Mouse (Mus musculus): ENCODE measurements around the gene Il6. TPM values are rescaled to one million over a fixed set of nuclear protein-coding genes. Genes with fewer than 3 reads are reported as not detected.
A peak's percentile ranks its signal among the peaks of the same experiment; 100 is the strongest.

The Il6 gene
- total RNA-seq (2012; rRNA removed) (3.5 and 12.9 TPM in 2 replicates), total RNA-seq (2014; rRNA removed) (1.2 TPM in 2 replicates), polyA plus RNA-seq (2012; ENCODE audit: insufficient read length, low read depth) (not detected in 2 replicates)

GRCm38 (mm10) chr5:30012726-30013503, at the start of gene Il6:
Il6 (plus strand) TSS chr5:30013114.
- TF ChIP-seq ZNF384 (IDR thresholded peaks at IDR 0.05; ENCODE audit: low read depth, low read length) (peak; percentile 78), ZC3H11A (IDR thresholded peaks at IDR 0.05; ENCODE audit: low read depth, low read length) (no peak), TCF12 (IDR thresholded peaks at IDR 0.05; ENCODE audit: low read depth, low read length) (peak; percentile 18; the same call in 1 of the 2 replicates), RAD21 (IDR thresholded peaks at IDR 0.05; ENCODE audit: low read depth, low read length) (peak; percentile 15), CTCF (conservative IDR thresholded peaks at IDR 0.05 in 1 of 2, IDR thresholded peaks at IDR 0.05 in 1 of 2; ENCODE audit: low read depth in 2 of 2, low read length in 2 of 2) (peak in 1 of 2 experiments; percentile 45; a peak in 2 of 4 replicates), NELFE (IDR thresholded peaks at IDR 0.05; ENCODE audit: low read depth, low read length) (0 out of 2 replicates have a peak, but pooled peaks have one; percentile 27), JUND (conservative IDR thresholded peaks at IDR 0.05; ENCODE audit: low read depth, low read length) (no peak), MAZ (IDR thresholded peaks at IDR 0.05; ENCODE audit: low read depth, low read length) (peak; percentile 26; the same call in 1 of the 2 replicates), MAX (IDR thresholded peaks at IDR 0.05; ENCODE audit: low read length) (no peak), EP300 (IDR thresholded peaks at IDR 0.05; ENCODE audit: low read length) (no peak), KAT2A (IDR thresholded peaks at IDR 0.05; ENCODE audit: insufficient replicate concordance, low read length) (no peak), MYC (IDR thresholded peaks at IDR 0.05; ENCODE audit: low read depth, low read length) (no peak), CHD2 (IDR thresholded peaks at IDR 0.05; ENCODE audit: low read length) (no peak), MEF2A (IDR thresholded peaks at IDR 0.05; ENCODE audit: borderline replicate concordance, low read depth, low read length) (no peak), E2F4 (IDR thresholded peaks at IDR 0.05; ENCODE audit: insufficient replicate concordance, low read depth, low read length) (no peak), POLR2A (IDR thresholded peaks at IDR 0.05; ENCODE audit: low read depth, low read length) (peak; percentile 33; the same call in 1 of the 2 replicates), JUN (IDR thresholded peaks at IDR 0.05; ENCODE audit: insufficient read depth, low read depth, low read length) (no peak), IRF4 (IDR thresholded peaks at IDR 0.05; ENCODE audit: low read depth, low read length) (peak; percentile 48; the same call in 1 of the 2 replicates), SMC3 (IDR thresholded peaks at IDR 0.05; ENCODE audit: low read depth, low read length) (peak; percentile 48), SIN3A (IDR thresholded peaks at IDR 0.05; ENCODE audit: low read length) (no peak), MAFK (IDR thresholded peaks at IDR 0.05; ENCODE audit: insufficient replicate concordance, low read length) (peak; percentile 49; the same call in 1 of the 2 replicates), TBP (conservative IDR thresholded peaks at IDR 0.05; ENCODE audit: low read depth, low read length) (0 out of 2 replicates have a peak, but pooled peaks have one; percentile 42), MXI1 (IDR thresholded peaks at IDR 0.05; ENCODE audit: low read depth, low read length) (peak; percentile 35; the same call in 1 of the 2 replicates), UBTF (IDR thresholded peaks at IDR 0.05; ENCODE audit: low read depth, low read length) (no peak), HCFC1 (IDR thresholded peaks at IDR 0.05; ENCODE audit: low read depth, low read length) (no peak), RCOR1 (conservative IDR thresholded peaks at IDR 0.05; ENCODE audit: low read depth, low read length) (no peak), POLR2AphosphoS2 (IDR thresholded peaks at IDR 0.05; ENCODE audit: low read depth, low read length) (no peak), NRF1 (IDR thresholded peaks at IDR 0.05; ENCODE audit: low read depth, low read length) (no peak), ZKSCAN1 (IDR thresholded peaks at IDR 0.05; ENCODE audit: borderline replicate concordance, low read depth, low read length) (no peak), BHLHE40 (IDR thresholded peaks at IDR 0.05; ENCODE audit: low read depth, low read length) (0 out of 2 replicates have a peak, but pooled peaks have one; percentile 6), CHD1 (IDR thresholded peaks at IDR 0.05; ENCODE audit: low read depth, low read length) (no peak), GABPA (IDR thresholded peaks at IDR 0.05; ENCODE audit: insufficient replicate concordance, low read depth, low read length) (no peak), USF2 (conservative IDR thresholded peaks at IDR 0.05; ENCODE audit: low read depth, low read length) (no peak), ETS1 (conservative IDR thresholded peaks at IDR 0.05; ENCODE audit: low read depth, low read length) (no peak), ZMIZ1 (IDR thresholded peaks at IDR 0.05; ENCODE audit: low read depth, low read length) (no peak; the same call in 1 of the 2 replicates), ELF1 (IDR thresholded peaks at IDR 0.05; ENCODE audit: low read depth, low read length) (no peak), PAX5 (IDR thresholded peaks at IDR 0.05; ENCODE audit: low read length) (no peak), USF1 (IDR thresholded peaks at IDR 0.05; ENCODE audit: low read depth, low read length) (no peak)
- in situ Hi-C loops (cut with MboI; ENCODE audit: low pct_ligation_motif_present, low pct_unique_long_range_greater_than_20kb, low sequenced_read_pairs) (loop anchor here (25.0 kb wide), 1 partner anchor 176 kb away; no protein-coding TSS in a partner anchor), dilution Hi-C loops (cut with MboI; ENCODE audit: extremely low pct_ligation_motif_present, extremely low pct_unique_long_range_greater_than_20kb, low sequenced_read_pairs) (no loop called here)
- Histone ChIP-seq H3K4me2 (ENCODE audit: insufficient read depth, low read depth, poor library complexity, severe bottlenecking) (peak within 1 kb of the TSS; percentile 57), H3K4me3 (replicated peaks in 1 of 3; ENCODE audit: low read depth in 2 of 3, low read length in 2 of 3, poor library complexity in 1 of 3) (peak within 1 kb of the TSS in 2 of 3 experiments; percentile 28 to 59), H3K27me3 (replicated peaks) (no peaks in the 10 kb centered on the region), H3K79me2 (replicated peaks; ENCODE audit: control insufficient read depth, extremely low read depth, insufficient read depth, poor library complexity, severe bottlenecking) (peaks cover 3% of the 10 kb centered on the region), H3K9me3 (replicated peaks; ENCODE audit: low read length) (no peaks in the 10 kb centered on the region), H3K27ac (ENCODE audit: insufficient read depth, low read depth) (peak within 1 kb of the TSS; percentile 79), H3K9ac (ENCODE audit: insufficient read depth, low read depth) (peak within 1 kb of the TSS; percentile 77), H3K36me3 (replicated peaks in 1 of 2; ENCODE audit: control insufficient read depth in 1 of 2, insufficient read depth in 1 of 2, low read length in 1 of 2) (peaks cover 0 to under 1% of the 10 kb centered on the region in 2 experiments), H3K4me1 (ENCODE audit: control insufficient read depth in 1 of 2, insufficient read depth in 2 of 2) (peaks cover 9 to 30% of the 10 kb centered on the region in 2 experiments)
- no peak for DNase-seq (ENCODE audit: extremely low read depth)

Data from CH12.LX (cell line).